Mouse (Mus musculus): ENCODE results near the gene Eif4g2. TPM values are rescaled to one million over a fixed set of nuclear protein-coding genes. Genes with fewer than 3 reads are reported as not detected.
A peak's percentile ranks its signal among the peaks of the same experiment; 100 is the strongest.

The Eif4g2 gene
- polyA plus RNA-seq, 1 experiment from 2014 or later = 1,010 TPM

DNA sequence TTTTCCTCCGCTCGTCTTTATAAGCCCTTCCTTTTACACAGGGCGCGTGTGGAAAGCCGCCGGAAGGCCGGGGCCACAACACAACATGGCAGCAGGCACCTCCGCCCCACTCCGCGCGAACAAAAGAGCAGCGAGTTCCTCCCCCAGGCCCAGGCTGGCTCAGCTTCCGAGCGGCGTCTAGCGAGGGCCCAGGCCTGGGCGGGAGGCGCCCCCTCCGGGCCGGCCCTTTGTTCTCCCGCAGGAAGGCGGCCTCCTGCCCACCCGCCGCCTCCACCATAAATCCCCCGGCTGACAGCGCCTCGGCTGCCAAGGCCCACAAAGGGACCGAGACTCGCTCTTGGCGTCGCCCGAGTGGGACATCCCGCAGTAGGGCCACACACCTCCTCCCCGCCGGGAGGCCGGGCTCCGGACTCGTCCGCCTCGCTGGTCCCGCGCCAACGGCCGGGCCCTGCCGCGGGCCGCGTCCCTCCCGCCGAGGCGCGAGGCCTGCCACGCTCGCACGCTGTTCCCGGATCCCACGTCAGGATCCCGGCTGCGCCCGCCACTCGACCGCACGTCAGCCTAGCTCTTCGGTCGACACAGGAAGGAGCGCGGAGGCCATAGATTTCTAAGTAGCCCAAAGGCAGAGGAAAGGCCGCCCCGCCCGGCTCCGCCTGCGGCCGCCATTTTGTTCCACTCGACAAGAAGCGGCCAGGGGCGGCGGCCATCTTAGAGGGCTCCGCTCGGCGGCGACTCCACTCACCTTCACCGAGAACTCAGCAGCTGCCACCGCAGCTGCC is 598 bp downstream of the Eif4g2 start:
- Histone ChIP-seq H3K36me3 (ENCODE audit: insufficient read depth) (peaks cover 47% of the 10 kb centered on the region), H3K9me3 (ENCODE audit: low read depth, low read length) (no peaks in the 10 kb centered on the region), H3K4me2 (peak overlapping the region; percentile 88), H3K9ac (peak overlapping the region; percentile 100), H3K27me3 (ENCODE audit: insufficient read depth, low read length) (no peaks in the 10 kb centered on the region), H3K4me1 (ENCODE audit: insufficient read depth) (peaks cover 7% of the 10 kb centered on the region; the same call in 1 of the 2 replicates), H3K27ac (ENCODE audit: low read depth) (peak overlapping the region; percentile 100), H3K4me3 (ENCODE audit: low read depth, low read length) (peak overlapping the region; percentile 91)
- ATAC-seq (ENCODE audit: insufficient read depth) = peak; percentile 68
- no peak for TF ChIP-seq CTCF (IDR thresholded peaks at IDR 0.05; ENCODE audit: low read depth)
- under 1% methylated on average over 75 of the region's 83 CpGs for WGBS
- DNase-seq = peak; percentile 91

DNA sequence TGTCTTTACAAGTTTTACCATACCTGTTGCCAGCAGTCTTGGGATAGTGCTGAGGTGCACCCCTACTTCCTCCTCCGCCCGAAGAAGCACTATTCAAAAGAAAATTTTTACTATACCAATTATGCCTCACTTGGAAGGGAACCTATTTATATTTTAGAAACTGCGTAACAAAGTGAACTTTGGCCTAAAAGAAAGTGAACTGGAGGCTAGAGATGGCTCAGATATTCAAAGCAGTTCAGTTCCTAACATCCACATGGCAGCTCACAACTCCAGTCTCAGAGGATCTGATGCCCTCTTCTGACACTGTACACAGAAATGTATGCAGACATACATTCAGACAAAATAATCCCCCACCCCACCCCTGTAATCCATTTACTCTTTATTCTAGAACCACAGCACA is 2.0 kb downstream of the Eif4g2 start:
- ATAC-seq (ENCODE audit: insufficient read depth) = no peak
- peaks cover 7% of the 10 kb centered on the region; the same call in 1 of the 2 replicates for H3K4me1 ChIP-seq (ENCODE audit: insufficient read depth)
- H3K36me3 ChIP-seq (ENCODE audit: insufficient read depth) = peaks cover 61% of the 10 kb centered on the region
- peak overlapping the region; percentile 88 for H3K4me2 ChIP-seq
- WGBS = 79% methylated on average over 3 of the region's 3 CpGs
- H3K4me3 ChIP-seq (ENCODE audit: low read depth, low read length) = peak overlapping the region; percentile 91
- TF ChIP-seq CTCF (IDR thresholded peaks at IDR 0.05; ENCODE audit: low read depth) = no peak
- peak overlapping the region; percentile 100 for H3K9ac ChIP-seq
- DNase-seq = no peak
- no peaks in the 10 kb centered on the region for H3K27me3 ChIP-seq (ENCODE audit: insufficient read depth, low read length)
- H3K9me3 ChIP-seq (ENCODE audit: low read depth, low read length) = no peaks in the 10 kb centered on the region
- H3K27ac ChIP-seq (ENCODE audit: low read depth) = no peak overlapping the region

DNA sequence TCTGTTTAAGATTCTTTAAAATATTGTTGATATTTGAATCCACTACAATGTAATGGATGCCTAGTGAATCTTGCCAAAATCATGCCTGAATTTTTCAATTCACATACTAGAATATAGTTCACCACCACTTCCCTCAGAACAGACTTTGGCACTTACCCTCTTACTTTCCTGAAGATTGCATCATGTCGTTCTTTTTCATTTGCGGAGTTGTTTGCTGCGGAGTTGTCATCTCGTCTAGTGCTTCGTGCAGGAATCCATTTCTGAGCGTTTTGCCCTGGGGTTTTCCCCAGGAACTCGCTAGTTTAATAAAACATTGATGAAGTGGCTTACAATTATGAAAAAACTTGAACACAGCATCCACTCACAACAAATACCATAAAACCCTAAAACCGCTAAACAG is 2.8 kb downstream of the Eif4g2 start:
- ATAC-seq (ENCODE audit: insufficient read depth) (no peak), DNase-seq (no peak)
- H3K27me3 ChIP-seq (ENCODE audit: insufficient read depth, low read length) = no peaks in the 10 kb centered on the region
- H3K27ac ChIP-seq (ENCODE audit: low read depth) = no peak overlapping the region
- WGBS = 82% methylated on average over 8 of the region's 8 CpGs
- peaks cover 7% of the 10 kb centered on the region; the same call in 1 of the 2 replicates for H3K4me1 ChIP-seq (ENCODE audit: insufficient read depth)
- no peaks in the 10 kb centered on the region for H3K9me3 ChIP-seq (ENCODE audit: low read depth, low read length)
- no peak overlapping the region for H3K9ac ChIP-seq
- TF ChIP-seq CTCF (IDR thresholded peaks at IDR 0.05; ENCODE audit: low read depth) = no peak
- H3K4me3 ChIP-seq (ENCODE audit: low read depth, low read length) = peak overlapping the region; percentile 91; the same call in 1 of the 2 replicates
- peaks cover 68% of the 10 kb centered on the region for H3K36me3 ChIP-seq (ENCODE audit: insufficient read depth)
- peak overlapping the region; percentile 88; the same call in 1 of the 2 replicates for H3K4me2 ChIP-seq

DNA sequence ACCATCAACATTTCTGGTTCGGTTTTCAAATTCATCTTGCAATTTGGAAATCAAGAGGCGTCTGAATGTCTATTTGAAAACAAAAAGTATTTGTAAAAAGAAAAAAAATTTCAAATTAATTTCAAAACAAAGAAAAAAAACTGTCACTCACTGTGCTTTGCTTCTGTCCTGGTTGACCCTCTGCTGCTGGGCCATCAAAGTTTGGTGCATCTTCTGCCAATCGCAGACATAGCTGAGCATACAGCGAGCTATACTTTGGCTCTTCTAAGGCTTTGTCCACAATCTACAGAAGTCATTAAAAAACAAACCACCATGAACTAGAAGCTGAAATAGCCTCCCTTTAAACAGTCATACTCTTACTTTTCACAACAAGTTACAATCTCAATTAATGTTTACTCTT is 4.6 kb downstream of the Eif4g2 start:
- Histone ChIP-seq H3K36me3 (ENCODE audit: insufficient read depth) (peaks cover 86% of the 10 kb centered on the region), H3K4me3 (ENCODE audit: low read depth, low read length) (no peak overlapping the region), H3K9me3 (ENCODE audit: low read depth, low read length) (no peaks in the 10 kb centered on the region), H3K9ac (no peak overlapping the region), H3K27ac (ENCODE audit: low read depth) (no peak overlapping the region), H3K4me2 (no peak overlapping the region), H3K27me3 (ENCODE audit: insufficient read depth, low read length) (no peaks in the 10 kb centered on the region), H3K4me1 (ENCODE audit: insufficient read depth) (peaks cover 7% of the 10 kb centered on the region; the same call in 1 of the 2 replicates)
- DNase-seq = no peak
- WGBS = 91% methylated on average over 4 of the region's 4 CpGs
- ATAC-seq (ENCODE audit: insufficient read depth) = no peak
- no peak for TF ChIP-seq CTCF (IDR thresholded peaks at IDR 0.05; ENCODE audit: low read depth)

DNA sequence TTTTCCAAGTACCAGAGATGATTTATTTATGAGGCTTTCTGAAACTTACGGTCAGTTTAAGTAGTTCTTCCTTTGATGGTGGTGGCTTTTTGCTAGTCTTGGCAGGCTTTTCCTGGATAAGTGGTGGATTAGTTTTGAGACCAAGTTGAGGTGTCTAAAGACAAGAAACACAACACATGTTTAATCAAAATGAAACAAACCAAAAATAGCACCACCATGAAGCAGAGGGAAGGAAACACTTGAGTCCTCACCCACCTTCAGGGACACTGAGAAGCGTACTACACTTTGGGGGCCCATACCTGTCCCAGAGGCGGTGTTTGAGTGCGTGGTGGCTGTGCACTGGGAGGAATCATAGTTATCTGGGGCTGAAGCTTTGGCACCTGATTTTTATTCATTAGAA is 7.5 kb downstream of the Eif4g2 start:
- no peak overlapping the region for H3K9ac ChIP-seq
- H3K9me3 ChIP-seq (ENCODE audit: low read depth, low read length) = no peaks in the 10 kb centered on the region
- H3K4me3 ChIP-seq (ENCODE audit: low read depth, low read length) = no peak overlapping the region
- no peak for DNase-seq
- peaks cover 3% of the 10 kb centered on the region; the same call in 1 of the 2 replicates for H3K4me1 ChIP-seq (ENCODE audit: insufficient read depth)
- no peak overlapping the region for H3K4me2 ChIP-seq
- peaks cover 97% of the 10 kb centered on the region for H3K36me3 ChIP-seq (ENCODE audit: insufficient read depth)
- WGBS = 82% methylated on average over 4 of the region's 4 CpGs
- TF ChIP-seq CTCF (IDR thresholded peaks at IDR 0.05; ENCODE audit: low read depth) = no peak
- ATAC-seq (ENCODE audit: insufficient read depth) = no peak
- H3K27me3 ChIP-seq (ENCODE audit: insufficient read depth, low read length) = no peaks in the 10 kb centered on the region
- no peak overlapping the region for H3K27ac ChIP-seq (ENCODE audit: low read depth)

DNA sequence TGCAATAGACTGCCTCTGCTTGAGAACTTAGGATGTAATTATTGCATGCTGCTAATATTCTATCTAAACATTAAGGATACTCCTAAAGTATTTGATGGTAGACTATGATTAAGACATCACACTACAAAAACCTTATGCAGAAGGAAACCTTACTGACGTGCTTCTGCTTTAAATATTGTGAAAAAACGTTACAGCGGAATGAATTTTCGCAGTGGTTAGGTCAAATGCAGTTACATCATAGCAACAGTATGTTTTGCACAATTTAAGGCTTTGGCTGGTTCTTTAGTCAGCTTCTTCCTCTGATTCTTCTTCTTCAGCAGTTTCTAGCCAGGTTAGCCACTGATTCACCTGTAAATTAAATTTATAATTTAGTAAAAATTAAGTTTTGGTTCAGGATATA is 10.4 kb downstream of the Eif4g2 start:
- WGBS = 86% methylated on average over 4 of the region's 4 CpGs
- no peak for DNase-seq
- Histone ChIP-seq H3K36me3 (ENCODE audit: insufficient read depth) (peaks cover 97% of the 10 kb centered on the region), H3K4me1 (ENCODE audit: insufficient read depth) (no peaks in the 10 kb centered on the region), H3K9ac (no peak overlapping the region), H3K4me2 (no peak overlapping the region), H3K4me3 (ENCODE audit: low read depth, low read length) (no peak overlapping the region), H3K27ac (ENCODE audit: low read depth) (no peak overlapping the region), H3K27me3 (ENCODE audit: insufficient read depth, low read length) (no peaks in the 10 kb centered on the region), H3K9me3 (ENCODE audit: low read depth, low read length) (peaks cover 7% of the 10 kb centered on the region)
- no peak for ATAC-seq (ENCODE audit: insufficient read depth)
- no peak for TF ChIP-seq CTCF (IDR thresholded peaks at IDR 0.05; ENCODE audit: low read depth)

DNA sequence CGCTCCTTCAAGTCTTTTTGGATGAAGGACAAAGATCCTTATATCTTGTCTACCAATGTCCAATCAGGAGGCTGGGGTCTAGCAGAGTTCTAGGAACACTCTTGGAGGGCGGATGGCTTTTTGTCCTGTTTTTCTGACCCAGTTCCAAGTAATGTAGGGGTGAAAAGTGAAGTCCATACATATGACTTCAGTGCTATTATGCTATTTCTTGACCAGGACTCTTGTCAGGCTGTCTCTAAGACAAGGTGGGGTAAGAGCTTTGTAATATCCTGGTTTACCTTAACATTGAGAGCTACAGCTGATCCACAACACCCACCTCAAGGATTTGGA is 12.7 kb downstream of the Eif4g2 start:
- no peak overlapping the region for H3K9ac ChIP-seq
- DNase-seq = no peak
- no peak overlapping the region for H3K4me2 ChIP-seq
- peak; percentile 22 for ATAC-seq (ENCODE audit: insufficient read depth)
- peaks cover 7% of the 10 kb centered on the region for H3K9me3 ChIP-seq (ENCODE audit: low read depth, low read length)
- no peaks in the 10 kb centered on the region for H3K27me3 ChIP-seq (ENCODE audit: insufficient read depth, low read length)
- 93% methylated on average over 2 of the region's 2 CpGs for WGBS
- no peak overlapping the region for H3K27ac ChIP-seq (ENCODE audit: low read depth)
- H3K36me3 ChIP-seq (ENCODE audit: insufficient read depth) = peaks cover 76% of the 10 kb centered on the region
- TF ChIP-seq CTCF (IDR thresholded peaks at IDR 0.05; ENCODE audit: low read depth) = no peak
- no peaks in the 10 kb centered on the region for H3K4me1 ChIP-seq (ENCODE audit: insufficient read depth)
- no peak overlapping the region for H3K4me3 ChIP-seq (ENCODE audit: low read depth, low read length)

Measured in lung, embryonic 14.5 days (tissue).